Mouse (Mus musculus) adrenal gland, postnatal 14 days (tissue): ENCODE measurements at regions not wholly inside any gene's neighbourhood (a gene's known extent, or its start where the extent isn't known, plus 50 kb on each side); places are given as distances from the start of the nearest gene placed in this dataset.
"Not testable (repeated sequence)": the region's sequence is repeated elsewhere in the genome, so short reads cannot be mapped to it uniquely, and the experiment has no call there.

Source experiments
- DNase-seq: peaks from one replicate; pipeline ENCODE4 v3.0.0; 2021; ENCODE audit warnings: mixed read lengths

DNA sequence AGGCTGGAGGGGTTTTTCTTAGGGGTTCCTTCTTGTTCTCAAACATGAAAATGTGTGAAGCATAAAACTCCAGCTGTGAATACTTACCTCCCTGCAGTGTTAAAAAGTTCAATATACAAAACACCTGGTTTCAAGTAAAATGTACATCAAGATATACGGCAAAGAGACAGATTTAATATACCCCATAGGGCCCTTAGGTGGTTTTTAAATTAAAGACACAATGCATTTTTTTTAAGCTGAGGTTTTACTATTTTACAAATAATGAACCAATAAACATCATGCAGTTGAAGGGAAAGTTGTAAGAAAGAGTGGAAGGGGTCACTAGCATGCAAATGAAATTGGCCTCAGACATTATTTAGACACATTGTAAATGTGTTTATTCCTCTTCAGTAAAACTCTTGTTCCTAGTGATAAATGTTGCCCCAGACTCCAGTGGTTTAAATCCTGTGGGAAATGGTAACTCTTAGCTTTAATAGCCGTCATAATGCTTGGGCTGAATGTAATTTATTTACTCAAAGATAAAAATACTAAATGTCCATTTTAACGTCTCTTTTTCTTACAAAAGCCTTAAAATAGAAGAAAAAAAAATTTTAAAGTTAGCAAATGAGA is 1337.9 kb downstream of the Efnb2 start:
- DNase-seq: no peak

DNA sequence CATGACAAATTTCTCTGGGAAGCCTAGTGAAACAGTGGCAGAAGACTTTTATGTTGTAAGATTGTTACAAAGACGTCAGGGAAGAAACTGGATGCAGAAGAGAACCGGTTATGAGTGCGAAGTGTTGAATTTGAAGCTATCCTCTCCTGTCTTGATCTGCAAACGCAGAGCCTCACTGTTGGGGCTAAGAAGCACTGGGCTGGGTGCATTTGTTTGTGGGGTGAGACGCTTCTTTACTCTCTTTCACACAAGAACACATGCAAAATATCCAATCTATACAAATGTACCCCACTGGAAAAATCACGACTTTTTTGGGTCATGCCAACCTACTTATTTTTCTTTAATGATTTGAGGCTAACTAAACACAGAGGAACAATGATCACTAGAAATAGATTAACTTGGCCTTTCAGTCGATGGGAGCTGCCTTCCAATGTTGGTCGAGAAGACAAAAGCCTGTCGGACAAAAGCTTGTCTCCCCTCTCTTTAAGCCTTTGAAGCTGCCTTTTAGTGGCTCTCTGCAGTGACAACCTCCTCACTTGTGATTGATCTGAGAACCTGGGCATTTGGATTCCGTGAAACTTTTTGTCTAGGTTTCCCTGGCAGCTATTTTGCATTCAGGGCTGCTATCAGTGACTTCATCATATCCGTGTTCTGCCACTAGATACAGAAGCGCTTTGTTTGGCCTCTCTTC is 1338.5 kb downstream of the Efnb2 start:
- no peak for DNase-seq

DNA sequence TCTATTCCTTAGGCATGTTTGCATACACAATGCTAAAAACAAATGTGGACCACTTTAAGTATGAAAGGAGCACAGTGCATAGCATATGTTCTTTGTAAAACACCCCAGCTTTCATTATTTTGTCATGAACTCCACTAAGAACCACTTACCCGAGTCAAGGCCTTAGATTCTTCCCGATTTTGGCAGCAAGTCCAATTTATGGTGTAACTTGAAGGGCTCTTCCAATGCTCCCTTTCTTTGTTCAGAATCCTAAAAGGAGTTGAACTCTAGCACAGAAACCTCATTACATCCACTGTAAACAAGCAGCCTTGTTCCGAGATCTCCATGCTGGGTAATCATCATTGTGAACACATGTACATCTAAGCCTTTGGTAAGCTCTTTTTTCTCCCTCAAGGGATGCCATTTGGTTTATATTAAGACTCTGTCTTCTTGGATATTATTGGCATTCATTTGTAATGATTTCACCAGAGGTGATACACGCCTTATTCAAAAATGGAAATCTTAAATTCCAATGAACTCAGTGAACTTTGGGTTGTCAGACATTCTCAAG is 1344.2 kb downstream of the Efnb2 start:
- DNase-seq: no peak

DNA sequence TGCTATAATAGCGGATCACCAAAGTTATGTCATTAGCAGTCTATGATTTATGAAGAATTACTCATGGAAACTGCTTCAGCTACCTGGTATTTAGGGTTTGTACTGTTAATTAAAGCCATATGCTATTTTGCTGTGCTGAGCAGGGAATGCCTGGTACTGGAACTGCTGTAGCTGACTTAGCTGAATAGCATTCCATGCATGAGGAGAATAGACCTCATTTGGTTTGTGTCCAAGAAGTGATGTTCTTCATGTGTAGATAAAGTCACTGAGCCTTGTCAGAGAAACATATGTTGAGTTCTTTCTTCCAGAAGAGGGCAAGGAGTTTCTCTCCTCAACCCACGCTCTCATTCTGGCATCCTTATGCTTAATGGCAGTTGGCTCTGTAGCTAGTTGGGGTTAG is 1351.8 kb downstream of the Efnb2 start:
- DNase-seq: no peak

DNA sequence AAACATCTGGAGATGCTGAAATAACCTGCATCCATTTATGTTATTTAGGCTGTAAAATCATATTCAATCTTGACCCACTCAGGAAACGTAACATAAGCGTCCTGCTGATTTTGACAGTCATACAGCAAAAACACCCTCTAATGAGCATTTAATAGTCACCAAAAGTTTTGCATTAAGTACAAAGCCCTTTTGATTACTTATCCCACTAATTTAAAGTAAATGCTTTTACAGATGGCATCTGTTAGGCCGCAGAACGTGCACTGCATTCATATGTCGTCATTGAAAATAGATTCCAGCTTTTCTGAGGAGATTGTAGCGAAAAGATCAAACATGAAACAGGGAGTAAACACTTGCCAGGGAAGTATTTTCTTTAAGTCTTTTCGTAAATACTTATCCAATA is 1371.7 kb downstream of the Efnb2 start:
- no peak for DNase-seq

DNA sequence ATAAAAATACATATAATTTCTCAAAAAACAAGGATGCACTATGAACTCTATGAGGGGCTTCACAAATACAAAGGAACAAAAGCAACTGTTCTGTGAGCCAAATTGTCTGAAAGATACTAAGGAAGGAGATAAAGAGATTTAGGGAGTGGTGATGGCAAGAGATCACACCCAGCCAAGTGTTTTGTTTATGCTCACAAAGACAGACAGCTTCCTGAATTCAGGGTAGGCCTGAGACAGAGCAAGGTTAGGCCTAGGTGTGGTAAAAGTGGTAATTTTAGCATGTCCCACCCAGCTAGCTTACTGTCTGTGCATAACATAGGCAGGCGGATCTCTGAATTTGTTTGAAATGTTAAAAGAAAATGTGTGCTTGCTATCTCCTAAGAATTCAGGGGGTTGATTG is 1374.5 kb downstream of the Efnb2 start:
- no peak for DNase-seq

DNA sequence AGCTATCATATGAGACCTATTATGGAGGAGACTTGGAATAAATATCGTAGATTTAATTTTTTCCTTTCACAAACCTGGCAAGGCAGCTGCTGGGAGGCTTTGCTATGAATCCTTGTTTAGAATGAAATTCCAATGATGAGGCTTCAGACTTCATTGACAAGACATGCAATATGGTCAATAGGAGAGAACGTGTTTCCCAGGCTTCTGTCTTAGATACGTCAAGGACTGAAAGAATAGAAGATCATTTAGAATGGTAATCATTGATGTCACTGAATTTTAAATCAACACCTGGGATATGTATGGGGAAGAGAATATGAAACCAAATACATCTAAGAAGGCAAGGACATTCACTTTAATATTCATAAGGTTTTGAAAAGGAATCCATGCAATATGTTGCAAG is 1393.6 kb downstream of the Efnb2 start:
- DNase-seq: no peak

DNA sequence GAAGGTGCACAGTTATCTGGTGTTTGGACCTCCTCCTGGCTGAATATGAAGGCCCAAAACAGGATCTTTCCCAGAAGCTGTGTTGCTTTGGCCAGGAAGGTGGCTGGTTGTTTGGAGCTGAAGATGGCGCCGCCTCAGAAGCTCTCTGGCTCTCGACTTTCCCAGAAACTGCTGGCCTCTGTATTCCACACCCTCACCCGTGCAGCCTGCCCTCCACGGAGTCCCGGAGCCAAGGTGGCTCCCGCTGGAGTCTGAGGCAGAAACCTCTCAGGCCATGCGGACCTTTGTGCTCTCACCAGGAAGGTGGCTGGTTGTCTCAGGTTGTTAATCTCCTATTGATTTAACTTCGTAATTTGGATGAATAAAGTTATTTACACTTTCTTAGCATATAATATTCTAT is 1406.7 kb downstream of the Efnb2 start:
- DNase-seq: not testable (repeated sequence)

DNA sequence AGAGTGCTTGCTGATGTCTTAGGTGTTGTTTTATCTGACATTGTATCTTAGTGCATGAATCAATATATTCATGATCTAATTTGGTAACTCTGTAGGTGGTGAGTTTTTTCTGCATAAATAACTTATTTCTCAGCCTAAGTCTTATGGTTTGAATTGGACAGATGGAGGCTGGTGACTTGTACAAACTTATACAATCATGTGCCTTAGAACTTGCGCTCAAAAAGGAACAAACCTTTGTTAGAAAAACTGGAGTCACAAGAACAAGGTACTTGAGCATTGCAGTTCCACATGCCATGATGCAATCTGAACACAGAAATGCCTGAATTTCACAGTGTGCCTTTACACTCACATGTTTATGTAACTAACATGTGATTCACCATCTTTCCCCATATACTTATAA is 1420.7 kb downstream of the Efnb2 start:
- DNase-seq: no peak

DNA sequence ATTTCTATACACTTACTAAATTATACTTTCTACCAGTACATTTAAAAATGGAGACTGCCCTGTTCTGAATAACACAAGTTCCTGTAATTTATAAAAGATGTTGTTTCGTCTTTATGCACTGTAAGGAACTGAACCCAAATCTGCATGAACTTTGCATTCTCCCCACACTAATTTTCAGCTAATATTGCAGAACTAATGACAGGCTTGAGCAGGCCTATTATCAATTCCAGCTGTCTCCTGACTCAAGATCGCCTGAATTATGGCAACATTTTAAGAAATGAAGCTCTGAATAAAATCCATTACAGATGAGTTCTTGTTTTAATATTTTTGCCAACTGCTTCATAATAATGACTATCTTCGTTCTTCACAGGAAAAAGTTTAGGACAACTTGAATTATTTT is 1427.0 kb downstream of the Efnb2 start:
- DNase-seq: no peak

DNA sequence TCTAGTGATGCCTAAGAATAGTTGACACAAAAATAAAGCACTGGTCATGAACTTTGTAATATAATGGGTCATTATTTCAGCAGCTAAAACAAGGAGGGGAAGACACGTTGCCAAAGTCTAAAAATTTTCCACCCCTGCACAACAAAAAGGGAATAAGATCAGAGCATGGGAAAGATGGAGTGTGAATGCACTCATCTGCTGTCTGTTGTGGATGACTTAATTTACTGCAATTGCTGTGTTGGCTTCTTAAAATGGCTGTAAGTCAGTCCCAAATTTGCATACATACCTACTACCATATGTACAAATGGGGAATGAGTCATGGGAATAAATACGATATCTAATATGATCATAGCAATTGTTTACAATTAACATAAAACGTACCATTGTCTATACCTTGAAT is 1441.7 kb downstream of the Efnb2 start:
- DNase-seq: no peak

DNA sequence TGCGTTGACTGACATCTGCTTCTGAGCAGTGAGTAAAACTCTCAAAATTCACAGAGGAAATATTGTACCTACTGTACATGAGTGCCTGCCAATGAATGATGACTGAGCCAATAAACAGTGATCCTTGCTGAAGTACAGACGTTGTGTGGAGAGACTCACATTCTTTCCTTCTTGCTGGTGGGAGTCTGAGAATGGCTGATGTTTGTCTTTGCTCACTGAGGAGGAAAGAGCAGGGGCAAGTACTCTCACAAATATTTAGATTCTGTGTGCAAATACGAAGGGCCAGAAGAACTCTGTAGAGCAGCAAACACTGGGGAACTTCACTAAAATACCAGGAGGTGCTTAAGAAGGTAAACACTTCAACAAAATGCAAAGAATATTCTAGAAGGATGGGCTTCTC is 1453.9 kb downstream of the Efnb2 start:
- no peak for DNase-seq

DNA sequence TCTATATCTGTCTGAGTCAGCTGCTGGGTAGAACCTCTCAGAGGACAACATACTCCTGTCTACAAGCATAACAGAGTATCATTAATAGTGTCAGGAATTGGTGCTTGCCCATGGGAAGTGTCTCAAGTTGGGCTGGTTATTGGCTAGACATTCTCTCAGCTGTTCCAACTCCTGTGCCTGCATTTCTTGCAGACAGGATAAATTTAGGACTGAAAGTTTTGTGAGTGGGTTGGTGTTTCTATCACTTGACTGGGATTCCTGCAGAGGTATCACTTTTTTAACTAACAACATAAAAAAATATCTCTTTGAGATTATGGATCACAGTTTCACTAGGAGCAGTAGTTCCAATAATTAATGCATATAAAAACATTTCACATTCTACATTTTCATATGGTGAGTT is 1454.4 kb downstream of the Efnb2 start:
- DNase-seq: no peak

DNA sequence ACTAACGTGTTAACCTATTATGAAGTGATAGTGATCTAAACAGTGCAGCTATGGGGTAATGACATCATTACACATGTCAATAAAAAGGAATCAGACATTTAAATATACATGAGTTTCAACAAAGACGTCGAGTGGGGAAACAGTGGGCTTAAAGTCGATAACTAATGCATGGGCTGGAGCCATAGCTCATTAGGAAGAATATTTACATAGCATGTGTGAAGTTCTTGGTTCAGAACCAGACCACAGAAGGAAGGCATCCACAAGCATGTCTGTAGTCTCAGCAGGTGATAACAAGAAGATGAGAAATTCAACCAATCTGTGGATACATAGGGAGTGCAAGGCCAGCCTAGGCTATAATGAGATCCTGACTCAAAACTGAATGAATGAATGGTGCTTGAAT is 1456.0 kb downstream of the Efnb2 start:
- DNase-seq: no peak

DNA sequence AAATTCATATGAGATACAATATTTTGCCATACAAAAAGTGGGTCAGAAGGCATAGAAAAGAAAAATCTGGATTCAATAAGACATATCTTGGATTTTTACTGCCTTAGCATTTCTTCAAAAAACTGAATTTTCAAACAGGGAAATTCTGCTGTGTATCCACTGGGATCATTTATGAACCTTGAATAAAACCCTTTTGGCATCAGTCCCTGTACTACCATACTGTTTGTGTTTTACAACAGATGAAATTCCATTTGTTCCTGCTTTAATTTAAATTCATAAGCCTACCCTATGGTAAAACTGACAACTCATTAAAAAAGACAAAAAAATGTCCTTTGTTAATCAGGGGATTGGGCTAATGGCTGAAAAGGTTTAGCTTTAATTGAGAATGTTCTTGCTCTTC is 1470.3 kb downstream of the Efnb2 start:
- no peak for DNase-seq

DNA sequence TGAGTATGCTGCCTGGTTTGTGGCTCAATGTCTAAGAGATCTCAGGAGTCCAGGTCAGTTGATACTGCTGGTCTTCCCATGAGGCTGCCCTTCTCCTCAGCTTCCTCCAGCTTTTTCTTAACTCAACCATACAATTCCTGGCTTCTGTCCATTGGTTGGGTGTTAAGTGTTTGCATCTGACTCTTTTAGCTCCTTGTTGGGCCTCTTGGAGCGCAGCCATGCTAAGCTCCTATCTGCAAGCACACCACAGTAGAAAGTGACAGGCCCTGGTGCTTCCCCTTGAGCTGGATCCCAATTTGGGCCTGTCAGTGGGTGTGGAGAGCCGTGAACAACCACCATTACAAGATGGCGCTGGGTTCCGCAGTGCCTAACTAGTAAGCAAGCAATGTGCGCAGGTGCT is 1497.7 kb downstream of the Efnb2 start:
- no peak for DNase-seq

DNA sequence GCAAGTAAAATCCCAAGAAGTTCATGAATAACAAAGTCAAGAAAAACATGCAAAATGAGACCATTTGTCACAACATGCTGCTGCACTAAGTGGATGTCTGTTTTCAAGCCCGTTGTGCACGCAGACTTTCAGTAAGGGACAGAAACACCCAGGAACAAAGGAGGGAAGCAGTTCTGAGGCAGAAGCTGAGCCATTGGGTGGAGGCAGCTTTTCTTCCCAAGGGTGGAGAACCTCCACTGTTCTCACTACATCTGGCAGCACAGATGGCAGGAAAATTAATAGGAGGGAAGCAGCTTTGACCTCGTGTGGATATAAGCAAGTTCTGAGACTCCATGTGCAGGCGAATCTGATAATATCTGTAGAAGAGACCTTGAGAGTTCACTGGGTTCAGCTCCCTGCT is 1529.3 kb downstream of the Efnb2 start:
- DNase-seq: no peak

DNA sequence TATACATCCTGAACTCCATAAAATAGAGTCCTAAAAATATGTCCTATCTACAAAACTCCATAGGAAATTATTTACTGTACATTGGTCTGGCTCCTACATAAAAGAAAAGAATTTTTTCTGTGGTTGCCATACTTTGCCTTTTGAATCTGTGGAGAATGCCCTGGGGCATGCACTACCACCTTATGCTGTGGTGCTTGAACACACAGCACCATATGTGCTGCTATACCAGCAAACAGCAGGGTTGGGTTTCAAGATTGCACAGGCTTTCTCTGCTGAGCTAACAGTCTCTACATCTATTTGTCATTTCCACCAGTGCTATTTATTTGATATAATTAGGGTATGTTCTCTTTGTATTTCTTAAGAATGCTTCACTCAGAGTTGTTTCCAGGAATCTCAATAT is 1552.2 kb downstream of the Efnb2 start:
- no peak for DNase-seq

DNA sequence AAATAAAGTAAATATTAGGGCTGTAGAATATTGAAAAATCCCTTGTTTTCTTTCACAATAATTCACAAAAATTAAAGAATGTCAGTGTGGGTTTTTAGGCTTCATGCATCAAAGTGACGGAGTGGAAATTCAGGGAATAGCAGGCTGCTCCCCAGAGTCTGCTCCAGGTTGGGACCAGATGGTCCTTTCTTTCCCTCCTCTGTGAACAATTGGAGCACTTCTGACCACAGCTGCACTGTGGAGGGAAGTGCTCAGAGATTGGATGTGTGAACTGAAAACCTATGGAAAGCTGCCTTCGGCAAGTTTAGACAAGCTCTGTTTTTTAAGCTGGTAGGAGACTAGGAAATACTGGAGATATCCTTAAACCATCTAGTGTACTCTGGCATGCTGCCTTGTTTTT is 1563.5 kb downstream of the Efnb2 start:
- DNase-seq: no peak

DNA sequence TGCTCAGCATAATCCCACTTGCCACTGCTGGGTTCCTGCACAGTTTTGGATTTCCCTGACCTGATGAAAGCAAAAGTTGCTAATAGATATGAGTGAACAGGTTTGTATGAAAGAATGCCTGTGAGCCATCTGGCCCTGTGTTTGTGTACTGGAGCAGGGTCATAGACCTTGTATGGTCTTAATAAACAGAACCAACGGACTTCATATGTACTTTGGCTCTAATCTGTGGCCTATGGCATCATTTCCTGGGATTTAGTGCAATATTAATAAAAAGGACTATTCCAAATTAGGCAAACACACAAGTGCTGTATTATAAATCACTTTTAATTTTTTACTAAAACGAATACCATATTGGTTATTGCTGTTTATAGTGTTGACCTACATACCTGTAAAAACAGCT is 1568.2 kb downstream of the Efnb2 start:
- no peak for DNase-seq

DNA sequence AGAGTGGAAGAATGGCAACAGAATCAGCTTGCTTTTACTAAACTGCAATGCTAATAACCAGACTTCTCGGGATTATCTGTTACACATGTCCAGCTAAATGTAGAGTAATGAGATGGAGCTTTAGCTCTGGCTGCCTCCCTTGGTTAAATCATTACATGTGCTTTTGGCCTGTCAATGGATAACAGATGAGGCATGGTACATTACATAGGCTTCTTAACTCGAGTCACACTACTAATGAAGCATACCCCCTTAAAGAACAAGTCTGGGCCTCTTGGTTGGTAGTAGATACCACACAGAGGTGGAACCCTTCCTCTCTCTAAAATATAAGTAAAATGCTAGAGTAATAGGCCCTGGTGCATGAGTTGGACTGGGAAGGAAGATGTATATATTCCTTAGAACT is 1572.9 kb downstream of the Efnb2 start:
- no peak for DNase-seq

DNA sequence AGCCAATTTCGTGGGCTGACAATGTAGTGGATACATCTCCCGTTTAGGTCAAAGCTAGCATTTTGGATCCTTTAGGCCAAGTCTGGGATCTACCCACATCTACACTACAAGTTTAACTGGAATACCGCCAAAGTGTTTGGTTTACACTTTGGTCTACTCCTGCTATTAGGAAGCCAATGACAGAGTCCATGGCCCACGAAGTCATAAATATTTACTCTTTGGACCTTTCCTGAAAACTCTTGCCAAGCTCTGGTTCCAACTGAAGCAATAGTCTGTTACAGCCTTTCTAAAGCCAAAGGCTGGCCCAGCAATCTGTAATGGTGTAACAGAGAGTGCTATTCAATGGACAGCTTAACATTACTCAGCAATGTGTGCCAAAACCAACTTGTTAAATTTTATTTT is 1600.8 kb downstream of the Efnb2 start:
- peak; percentile 10 for DNase-seq

DNA sequence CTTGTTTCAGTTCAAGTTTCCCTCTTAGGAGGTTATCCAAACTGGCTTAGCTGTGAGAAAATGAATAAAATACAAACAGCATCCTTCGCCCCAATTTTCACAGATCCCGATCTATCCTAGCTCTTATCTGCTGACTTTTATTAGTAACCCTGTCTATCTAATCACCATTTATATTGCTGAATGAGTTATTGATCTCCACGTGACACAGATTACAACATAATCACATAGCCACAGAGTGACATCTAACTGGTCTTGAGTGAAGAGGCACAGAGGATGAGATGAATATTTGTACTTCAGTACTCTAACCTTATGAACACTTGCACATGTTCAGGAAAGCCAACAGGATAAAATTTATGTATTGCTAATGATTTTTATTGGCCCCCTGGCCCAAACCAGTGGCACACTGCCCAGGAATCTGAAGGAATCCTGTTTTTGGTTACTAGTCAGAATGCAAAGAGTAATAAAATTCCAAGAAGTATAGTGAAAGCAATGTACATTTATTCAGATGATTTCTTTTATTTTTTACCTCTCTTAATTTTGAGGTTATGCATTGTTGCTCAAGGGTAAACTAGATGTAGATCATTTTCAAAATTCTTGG is 1634.7 kb downstream of the Efnb2 start:
- no peak for DNase-seq

DNA sequence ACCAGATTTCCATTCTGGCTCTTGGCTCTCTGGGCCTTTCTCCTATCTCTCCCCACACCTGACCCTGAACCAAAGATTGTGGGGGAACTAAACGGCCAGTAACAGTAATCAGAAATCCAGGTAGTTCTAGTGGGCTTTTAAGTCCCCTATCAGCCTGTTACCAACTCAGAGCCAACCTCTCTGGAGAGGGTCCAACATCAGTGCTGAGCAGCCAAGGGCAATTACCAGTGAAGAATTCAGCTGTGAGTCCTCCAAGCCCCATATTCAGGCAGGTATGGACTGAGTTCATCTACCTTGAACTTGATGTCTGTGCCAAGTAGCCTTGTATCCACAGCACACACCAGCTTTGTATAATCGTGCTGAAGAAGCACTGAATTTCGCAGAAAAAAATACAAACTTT is 1636.7 kb downstream of the Efnb2 start:
- DNase-seq: no peak
